Mouse (Mus musculus): ENCODE data around the gene Cnnm1. TPM values are rescaled to one million over a fixed set of nuclear protein-coding genes. Genes with fewer than 3 reads are reported as not detected.
A peak's percentile ranks its signal among the peaks of the same experiment; 100 is the strongest.

Gene Cnnm1
- polyA plus RNA-seq, 1 experiment from 2014 or later = 0.08 TPM

- WGBS (ENCODE audit: insufficient replicate concordance) = 83% methylated on average over 9 of the region's 9 CpGs
- H3K9ac ChIP-seq = no peak overlapping the region
- peaks cover 48% of the 10 kb centered on the region for H3K4me1 ChIP-seq
- no peak for ATAC-seq
- peaks cover 27% of the 10 kb centered on the region; the same call in 1 of the 2 replicates for H3K27me3 ChIP-seq (replicated peaks)
- no peak overlapping the region for H3K4me3 ChIP-seq
- H3K36me3 ChIP-seq = no peaks in the 10 kb centered on the region
- H3K4me2 ChIP-seq = no peak overlapping the region
- H3K27ac ChIP-seq = no peak overlapping the region
- H3K9me3 ChIP-seq (replicated peaks) = no peaks in the 10 kb centered on the region
Observed at GRCm38 (mm10) chr19:43526025-43526424, 85.8 kb downstream of the Cnnm1 start.

GRCm38 (mm10) chr19:43527131-43527530, 86.9 kb downstream of the Cnnm1 start:
- Histone ChIP-seq H3K9me3 (replicated peaks) (no peaks in the 10 kb centered on the region), H3K27me3 (replicated peaks) (peaks cover 32% of the 10 kb centered on the region; the same call in 1 of the 2 replicates), H3K4me2 (no peak overlapping the region), H3K4me3 (no peak overlapping the region), H3K4me1 (peaks cover 37% of the 10 kb centered on the region), H3K9ac (no peak overlapping the region), H3K27ac (no peak overlapping the region), H3K36me3 (no peaks in the 10 kb centered on the region)
- ATAC-seq = no peak
- 13% methylated on average over 11 of the region's 11 CpGs for WGBS (ENCODE audit: insufficient replicate concordance)

- H3K9ac ChIP-seq = no peak overlapping the region
- no peak overlapping the region for H3K4me2 ChIP-seq
- no peak overlapping the region for H3K27ac ChIP-seq
- ATAC-seq = no peak
- H3K4me3 ChIP-seq = no peak overlapping the region
- WGBS (ENCODE audit: insufficient replicate concordance) = 76% methylated on average over 8 of the region's 8 CpGs
- peaks cover 28% of the 10 kb centered on the region for H3K4me1 ChIP-seq
- peaks cover 32% of the 10 kb centered on the region; the same call in 1 of the 2 replicates for H3K27me3 ChIP-seq (replicated peaks)
- no peaks in the 10 kb centered on the region for H3K9me3 ChIP-seq (replicated peaks)
- no peaks in the 10 kb centered on the region for H3K36me3 ChIP-seq
Observed at GRCm38 (mm10) chr19:43528056-43528587, 87.9 kb downstream of the Cnnm1 start.

DNA sequence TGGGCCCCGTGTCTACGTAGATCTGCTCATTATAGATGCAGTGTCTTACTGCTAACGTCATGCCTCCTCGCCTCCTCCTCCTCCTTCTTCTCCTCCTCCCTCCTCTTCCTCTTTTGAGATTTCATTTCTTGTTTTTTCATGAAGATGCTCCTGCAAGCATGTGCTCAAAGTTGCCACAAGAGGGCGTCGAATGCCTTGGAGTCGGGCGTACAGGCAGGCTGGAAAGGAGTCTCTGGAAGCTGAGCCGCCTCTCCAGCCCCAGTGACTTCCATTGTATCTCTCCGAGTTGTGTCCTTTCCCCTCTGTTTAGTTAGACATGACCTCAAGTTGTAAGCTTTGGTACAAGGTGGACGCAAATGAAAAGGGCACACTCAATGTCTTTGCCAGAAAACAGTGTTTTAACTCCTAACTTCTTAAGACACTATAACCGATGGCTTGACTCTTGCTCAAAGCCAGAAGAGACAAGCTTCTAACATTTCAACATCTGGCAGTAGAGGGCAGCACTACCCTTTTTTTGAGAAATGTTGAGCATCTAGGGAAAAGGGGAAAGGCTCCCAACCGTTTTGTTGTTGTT, 90.0 kb downstream of the Cnnm1 start:
- WGBS (ENCODE audit: insufficient replicate concordance) = 1% methylated on average over 13 of the region's 13 CpGs

GRCm38 (mm10) chr19:43530921-43531320, 90.7 kb downstream of the Cnnm1 start:
- ATAC-seq = no peak
- no peak overlapping the region for H3K27ac ChIP-seq

More for the DNA sequence above, 90.0 kb downstream of the Cnnm1 start:
- Histone ChIP-seq H3K9me3 (replicated peaks) (no peaks in the 10 kb centered on the region), H3K4me1 (peaks cover 11% of the 10 kb centered on the region), H3K27ac (no peak overlapping the region), H3K27me3 (replicated peaks) (peaks cover 32% of the 10 kb centered on the region; the same call in 1 of the 2 replicates), H3K36me3 (no peaks in the 10 kb centered on the region), H3K4me3 (no peak overlapping the region), H3K9ac (no peak overlapping the region), H3K4me2 (peak overlapping the region; percentile 58)
- peak; percentile 83 for ATAC-seq

DNA sequence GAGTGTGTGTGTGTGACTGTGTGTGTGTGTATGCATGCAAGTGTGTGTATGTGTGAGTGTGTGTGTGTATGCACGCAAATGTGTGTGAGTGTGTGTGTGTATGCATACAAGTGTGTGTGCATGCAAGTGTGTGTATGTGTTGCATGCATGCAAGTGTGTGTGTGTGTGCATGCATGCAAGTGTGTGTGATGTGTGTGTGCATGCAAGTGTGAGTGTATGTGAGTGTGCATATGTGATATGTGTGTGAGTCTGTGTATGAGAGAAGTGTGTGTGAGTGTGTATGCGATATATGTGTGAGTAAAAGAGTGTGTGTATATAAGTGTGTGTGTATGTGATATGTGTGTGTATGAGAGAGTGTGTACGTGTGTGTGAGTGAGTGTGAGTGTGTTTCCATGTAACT, 95.1 kb downstream of the Cnnm1 start:
- no peak overlapping the region for H3K4me3 ChIP-seq
- H3K4me2 ChIP-seq = no peak overlapping the region
- 68% methylated on average over 3 of the region's 3 CpGs for WGBS (ENCODE audit: insufficient replicate concordance)
- no peaks in the 10 kb centered on the region for H3K36me3 ChIP-seq
- no peak overlapping the region for H3K9ac ChIP-seq
- ATAC-seq = no peak
- H3K27ac ChIP-seq = no peak overlapping the region
- H3K9me3 ChIP-seq (replicated peaks) = no peaks in the 10 kb centered on the region
- H3K4me1 ChIP-seq = 0 out of 2 replicates have a peak, but pooled peaks cover 1% of the 10 kb centered on the region
- peaks cover 12% of the 10 kb centered on the region; the same call in 1 of the 2 replicates for H3K27me3 ChIP-seq (replicated peaks)

More at GRCm38 (mm10) chr19:43530921-43531320, 90.7 kb downstream of the Cnnm1 start:
- no peaks in the 10 kb centered on the region for H3K9me3 ChIP-seq (replicated peaks)
- no peak overlapping the region for H3K4me3 ChIP-seq
- H3K4me2 ChIP-seq = no peak overlapping the region
- H3K36me3 ChIP-seq = no peaks in the 10 kb centered on the region
- WGBS (ENCODE audit: insufficient replicate concordance) = 37% methylated on average over 12 of the region's 12 CpGs
- peaks cover 32% of the 10 kb centered on the region; the same call in 1 of the 2 replicates for H3K27me3 ChIP-seq (replicated peaks)
- peaks cover 7% of the 10 kb centered on the region; the same call in 1 of the 2 replicates for H3K4me1 ChIP-seq
- no peak overlapping the region for H3K9ac ChIP-seq

DNA sequence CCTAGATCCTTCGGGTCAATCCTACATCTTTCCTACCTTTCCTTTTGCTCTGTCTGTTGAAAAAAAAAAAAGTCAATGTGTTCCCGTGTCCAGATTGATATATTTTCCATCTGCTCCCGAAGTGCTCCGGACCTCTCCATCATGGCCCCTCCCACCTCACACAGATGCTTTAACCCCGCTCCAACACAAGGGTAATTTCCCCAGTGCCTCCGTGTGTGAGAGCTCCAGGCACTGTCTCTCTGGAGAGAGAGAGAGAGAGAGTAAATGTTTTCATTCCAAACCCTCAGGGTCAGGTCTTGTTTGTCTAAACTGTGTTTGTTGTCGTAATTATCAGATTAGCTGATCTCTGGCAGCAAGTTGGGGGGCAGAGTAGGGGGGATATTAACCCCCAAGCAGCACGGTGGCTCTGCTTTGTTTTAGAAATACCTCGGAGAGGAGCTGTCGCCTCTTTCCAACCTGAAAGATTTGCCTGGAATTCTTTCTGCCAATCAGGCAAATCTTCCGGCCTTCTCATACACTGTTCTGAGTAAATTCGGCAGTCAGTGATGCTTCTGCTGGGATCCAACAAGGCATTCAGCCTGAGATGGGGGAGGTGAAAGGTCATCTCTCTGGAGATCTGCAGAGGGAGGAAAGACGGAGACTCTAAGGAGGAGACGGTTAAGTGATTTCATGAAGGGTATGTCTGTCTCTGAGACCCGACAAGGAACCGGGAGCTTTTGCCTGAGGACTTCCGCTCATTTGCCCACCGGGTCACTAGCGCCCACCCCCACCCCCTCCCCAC, 106.3 kb downstream of the Cnnm1 start:
- Histone ChIP-seq H3K9ac (no peak overlapping the region), H3K4me3 (no peak overlapping the region), H3K27ac (no peak overlapping the region), H3K9me3 (replicated peaks) (no peaks in the 10 kb centered on the region), H3K36me3 (no peaks in the 10 kb centered on the region), H3K27me3 (replicated peaks) (peaks cover 83% of the 10 kb centered on the region), H3K4me2 (0 out of 2 replicates have a peak overlapping the region, but pooled peaks have one; percentile 6), H3K4me1 (no peaks in the 10 kb centered on the region)
- WGBS (ENCODE audit: insufficient replicate concordance) = 25% methylated on average over 19 of the region's 19 CpGs
- no peak for ATAC-seq

Other genes with a start within 250 kb of the Cnnm1 start
- 0.07 TPM in 1 of 2 replicates, not detected in the other for gene Hpse2, start 52.1 kb upstream of the Cnnm1 start, polyA plus RNA-seq (2016; fragmentation: Nextera tagmentation; extraction: Ambion mirVana)
- 24.0 and 27.6 TPM in 2 replicates for gene Got1, start 84.2 kb downstream of the Cnnm1 start, polyA plus RNA-seq (2016; fragmentation: Nextera tagmentation; extraction: Ambion mirVana)
- 0.33 and 1.2 TPM in 2 replicates for gene Nkx2-3, start 171.9 kb downstream of the Cnnm1 start, polyA plus RNA-seq (2016; fragmentation: Nextera tagmentation; extraction: Ambion mirVana)
- 11.6 and 13.4 TPM in 2 replicates for gene Slc25a28, start 234.4 kb downstream of the Cnnm1 start, polyA plus RNA-seq (2016; fragmentation: Nextera tagmentation; extraction: Ambion mirVana)
- gene Entpd7, start 249.2 kb downstream of the Cnnm1 start, polyA plus RNA-seq (2016; fragmentation: Nextera tagmentation; extraction: Ambion mirVana) = 4.1 and 4.9 TPM in 2 replicates

All from liver, embryonic 12.5 days (tissue).